Mouse (Mus musculus) left cerebral cortex, adult 6 months (tissue): ENCODE data around the gene Gmfg. TPM values are rescaled to one million over a fixed set of nuclear protein-coding genes. Genes with fewer than 3 reads are reported as not detected.

Source experiments
- long read RNA-seq, 2 experiments: library from polyadenylated mRNA; unstranded; transcript quantifications; one replicate each; pipeline ENCODE4 v2.0.0; 2019 to 2020
- polyA plus RNA-seq: library from polyadenylated mRNA; unstranded; fragments of <200 nt; fragmentation: Nextera tagmentation; gene quantifications from 2 replicates; pipeline ENCODE4 v1.2.3, GENCODE M21; 2021

Gmfg gene
- 5.8 and 7.2 TPM in 2 replicates for polyA plus RNA-seq
- long read RNA-seq, experiment 1, partial matches to known transcripts: 0 of 1 reads
- long read RNA-seq, experiment 1, other reads (novel, unspliced or antisense): 0 of 1 reads
- long read RNA-seq, experiment 2, partial matches to known transcripts: 0 of 1 reads
- long read RNA-seq, experiment 2, other reads (novel, unspliced or antisense): 0 of 1 reads

GRCm38 (mm10) chr7:28436932-28437570 lies at the start of gene Gmfg:
Gmfg (plus strand) TSS chr7:28437447.

GRCm38 (mm10) chr7:28392429-28393271 lies 44.6 kb upstream of the Gmfg start, which contains the start of the genes Med29 and Paf1:
Med29 (minus strand) TSS chr7:28392708.
Paf1 (plus strand) TSS chr7:28392951.

GRCm38 (mm10) chr7:28451531-28452360 lies 14.5 kb downstream of the Gmfg start, which contains the start of gene Lrfn1:
Lrfn1 (plus strand) TSS chr7:28451980.

Other genes starting within 250 kb of the Gmfg start
- 7.4 and 8.2 TPM in 2 replicates for gene Eid2, start 169.6 kb upstream of the Gmfg start, polyA plus RNA-seq
- gene Eid2b, start 159.7 kb upstream of the Gmfg start, polyA plus RNA-seq: 28.4 and 33.0 TPM in 2 replicates
- gene Selenov, start 146.3 kb upstream of the Gmfg start, polyA plus RNA-seq: 0.48 and 1.1 TPM in 2 replicates
- gene Dll3, start 135.2 kb upstream of the Gmfg start, polyA plus RNA-seq: 2.5 and 2.6 TPM in 2 replicates
- 78.9 and 84.1 TPM in 2 replicates for gene Timm50, start 125.4 kb upstream of the Gmfg start, polyA plus RNA-seq
- 37.9 and 54.9 TPM in 2 replicates for gene Supt5, start 98.7 kb upstream of the Gmfg start, polyA plus RNA-seq
- gene Rps16, start 86.8 kb upstream of the Gmfg start, polyA plus RNA-seq: 1,527 and 1,591 TPM in 2 replicates
- gene Plekhg2, start 64.8 kb upstream of the Gmfg start, polyA plus RNA-seq: 0.76 and 0.94 TPM in 2 replicates
- gene Zfp36, start 57.2 kb upstream of the Gmfg start, polyA plus RNA-seq: 0.63 and 1.9 TPM in 2 replicates
- gene Med29, start 44.7 kb upstream of the Gmfg start, polyA plus RNA-seq: 67.8 and 75.0 TPM in 2 replicates
- 36.9 and 42.4 TPM in 2 replicates for gene Paf1, start 44.5 kb upstream of the Gmfg start, polyA plus RNA-seq
- gene Lrfn1, start 14.5 kb downstream of the Gmfg start, polyA plus RNA-seq: 4.3 and 24.4 TPM in 2 replicates
- gene Ifnl2, start 73.0 kb downstream of the Gmfg start, polyA plus RNA-seq: not detected in 2 replicates
- not detected in 2 replicates for gene Ifnl3, start 85.4 kb downstream of the Gmfg start, polyA plus RNA-seq
- gene Sycn, start 103.4 kb downstream of the Gmfg start, polyA plus RNA-seq: not detected in 2 replicates
- 0.09 TPM in 1 of 2 replicates, not detected in the other for gene Nccrp1, start 109.8 kb downstream of the Gmfg start, polyA plus RNA-seq
- gene Samd4b, start 160.7 kb downstream of the Gmfg start, polyA plus RNA-seq: 7.5 and 9.2 TPM in 2 replicates
- gene Pak4, start 160.7 kb downstream of the Gmfg start, polyA plus RNA-seq: 5.4 and 6.1 TPM in 2 replicates
- 0.59 and 0.70 TPM in 2 replicates for gene Acp7, start 193.9 kb downstream of the Gmfg start, polyA plus RNA-seq